Mouse (Mus musculus): ENCODE data around the gene Dmp1. TPM values are rescaled to one million over a fixed set of nuclear protein-coding genes. Genes with fewer than 3 reads are reported as not detected.

Dmp1 gene
- polyA plus RNA-seq, 1 experiment from 2014 or later, result 33.7 TPM

GRCm38 (mm10) chr5:104261908-104262461 lies 59.6 kb downstream of the Dmp1 start:
- no peaks in the 10 kb centered on the region for H3K9me3 ChIP-seq (replicated peaks)
- no peaks in the 10 kb centered on the region for H3K4me1 ChIP-seq
- no peak overlapping the region for H3K27ac ChIP-seq (replicated peaks)
- no peaks in the 10 kb centered on the region for H3K27me3 ChIP-seq
- no peak overlapping the region for H3K9ac ChIP-seq
- ATAC-seq (ENCODE audit: insufficient number of reproducible peaks, low FRiP score, low TSS enrichment, low read depth), result no peak
- H3K4me3 ChIP-seq (replicated peaks), result no peak overlapping the region
- no peak overlapping the region for H3K4me2 ChIP-seq (replicated peaks)
- H3K36me3 ChIP-seq, result no peaks in the 10 kb centered on the region
- WGBS, result 59% methylated on average over 4 of the region's 4 CpGs

DNA sequence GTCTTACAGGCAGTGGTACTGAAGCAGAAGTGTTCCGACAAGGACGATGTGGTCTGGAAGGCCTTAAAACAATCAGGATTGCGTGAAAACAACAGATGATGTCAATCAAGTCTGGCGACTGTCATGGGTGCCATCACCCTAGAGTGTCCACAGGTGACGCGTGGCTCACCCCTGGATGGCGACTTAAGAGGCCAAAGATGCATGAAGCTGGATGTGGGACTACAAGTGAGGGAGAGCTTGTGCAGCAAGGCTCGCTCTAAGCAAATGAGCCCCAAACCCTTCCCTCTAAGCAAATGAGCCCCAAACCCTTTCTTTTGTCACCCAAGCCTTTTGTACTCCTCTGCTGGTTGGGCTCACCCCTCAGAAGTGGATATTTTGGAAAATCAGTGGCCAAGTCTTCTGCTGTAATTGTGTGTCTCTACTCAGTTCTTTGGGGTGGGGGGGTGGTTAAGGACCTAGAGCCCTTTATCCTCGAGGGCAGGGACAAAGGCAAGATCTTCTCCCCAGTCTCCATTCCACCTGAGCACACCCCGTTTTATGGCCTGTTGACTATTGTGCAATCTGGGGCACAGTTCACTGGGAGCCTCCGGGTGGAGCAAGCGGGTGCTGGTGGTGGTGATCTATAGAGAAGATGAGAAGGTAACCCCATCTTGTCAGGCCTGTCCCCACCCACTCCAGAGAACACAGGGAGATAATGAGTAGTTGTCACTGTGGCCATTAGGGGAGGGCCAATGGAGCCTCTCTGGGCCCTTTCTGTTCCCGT lies 60.8 kb downstream of the Dmp1 start:
- Histone ChIP-seq H3K27ac (replicated peaks) (no peak overlapping the region), H3K36me3 (no peaks in the 10 kb centered on the region), H3K9me3 (replicated peaks) (no peaks in the 10 kb centered on the region), H3K27me3 (no peaks in the 10 kb centered on the region), H3K9ac (no peak overlapping the region), H3K4me1 (no peaks in the 10 kb centered on the region), H3K4me2 (replicated peaks) (no peak overlapping the region), H3K4me3 (replicated peaks) (no peak overlapping the region)
- no peak for ATAC-seq (ENCODE audit: insufficient number of reproducible peaks, low FRiP score, low TSS enrichment, low read depth)
- 90% methylated on average over 13 of the region's 13 CpGs for WGBS

Other genes starting within 250 kb of the Dmp1 start
- 0.45 TPM in 1 of 2 replicates, not detected in the other for gene Hsd17b13, start 225.2 kb upstream of the Dmp1 start, polyA plus RNA-seq (2015; fragmentation: Nextera tagmentation; extraction: Ambion mirVana)
- gene Hsd17b11, start 180.7 kb upstream of the Dmp1 start, polyA plus RNA-seq (2015; fragmentation: Nextera tagmentation; extraction: Ambion mirVana), result 3.8 and 4.0 TPM in 2 replicates
- gene Nudt9, start 156.3 kb upstream of the Dmp1 start, polyA plus RNA-seq (2015; fragmentation: Nextera tagmentation; extraction: Ambion mirVana), result 58.9 and 62.7 TPM in 2 replicates
- 0.35 TPM in 1 of 2 replicates, not detected in the other for gene Gm17660, start 125.0 kb upstream of the Dmp1 start, polyA plus RNA-seq (2015; fragmentation: Nextera tagmentation; extraction: Ambion mirVana)
- 107 and 117 TPM in 2 replicates for gene Sparcl1, start 88.9 kb upstream of the Dmp1 start, polyA plus RNA-seq (2015; fragmentation: Nextera tagmentation; extraction: Ambion mirVana)
- 0.04 TPM in 1 of 2 replicates, not detected in the other for gene Dspp, start 31.9 kb upstream of the Dmp1 start, polyA plus RNA-seq (2015; fragmentation: Nextera tagmentation; extraction: Ambion mirVana)
- 718 and 848 TPM in 2 replicates for gene Ibsp, start 96.6 kb downstream of the Dmp1 start, polyA plus RNA-seq (2015; fragmentation: Nextera tagmentation; extraction: Ambion mirVana)
- gene Mepe, start 122.7 kb downstream of the Dmp1 start, polyA plus RNA-seq (2015; fragmentation: Nextera tagmentation; extraction: Ambion mirVana), result 0.47 and 0.53 TPM in 2 replicates
- gene Spp1, start 232.5 kb downstream of the Dmp1 start, polyA plus RNA-seq (2015; fragmentation: Nextera tagmentation; extraction: Ambion mirVana), result 431 and 448 TPM in 2 replicates

Measured in embryonic facial prominence, embryonic 15.5 days (tissue).